Mouse (Mus musculus): Measurements from ENCODE around the gene Mapkap1.

DNA sequence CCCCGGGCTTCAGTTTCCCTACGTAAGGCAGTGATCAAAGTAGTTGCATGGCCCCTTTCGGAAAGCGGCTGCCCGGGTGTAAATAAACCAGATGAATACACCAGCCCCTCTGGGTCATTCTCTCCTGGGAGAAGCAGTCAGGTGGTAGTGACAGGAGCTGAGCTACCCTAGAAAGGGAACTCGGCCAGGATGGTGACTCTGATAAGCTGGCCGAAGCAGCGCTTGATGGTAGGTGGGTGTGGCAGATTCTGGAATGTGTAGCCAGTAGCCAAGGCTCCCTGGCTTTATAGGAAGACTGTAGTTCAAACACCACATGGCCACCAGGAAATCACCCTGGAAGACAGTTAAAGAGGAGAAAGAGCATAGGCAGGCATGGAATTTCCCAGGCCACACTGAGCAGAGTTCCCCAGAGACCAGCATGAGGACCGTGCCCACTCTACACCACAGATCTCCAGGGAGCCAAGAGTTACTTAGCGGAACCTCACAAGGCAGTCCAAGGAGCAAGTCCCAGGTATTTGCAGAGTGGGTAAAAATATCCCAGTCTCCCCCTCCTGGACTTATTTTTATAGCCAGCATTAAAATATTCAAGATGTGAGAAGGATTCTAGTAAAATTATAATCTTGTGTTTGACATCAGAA lies 214.3 kb downstream of the Mapkap1 start:
- no peak for TF ChIP-seq CTCF (IDR thresholded peaks at IDR 0.05; ENCODE audit: low read depth, low read length)
- no peak for TF ChIP-seq POLR2A (IDR thresholded peaks at IDR 0.05; ENCODE audit: extremely low read depth, insufficient read depth, low read length)

Measured in liver, adult 2 months (tissue).